ENCODE assay signal across 7 mouse cellular contexts in the genomic region with DNA sequence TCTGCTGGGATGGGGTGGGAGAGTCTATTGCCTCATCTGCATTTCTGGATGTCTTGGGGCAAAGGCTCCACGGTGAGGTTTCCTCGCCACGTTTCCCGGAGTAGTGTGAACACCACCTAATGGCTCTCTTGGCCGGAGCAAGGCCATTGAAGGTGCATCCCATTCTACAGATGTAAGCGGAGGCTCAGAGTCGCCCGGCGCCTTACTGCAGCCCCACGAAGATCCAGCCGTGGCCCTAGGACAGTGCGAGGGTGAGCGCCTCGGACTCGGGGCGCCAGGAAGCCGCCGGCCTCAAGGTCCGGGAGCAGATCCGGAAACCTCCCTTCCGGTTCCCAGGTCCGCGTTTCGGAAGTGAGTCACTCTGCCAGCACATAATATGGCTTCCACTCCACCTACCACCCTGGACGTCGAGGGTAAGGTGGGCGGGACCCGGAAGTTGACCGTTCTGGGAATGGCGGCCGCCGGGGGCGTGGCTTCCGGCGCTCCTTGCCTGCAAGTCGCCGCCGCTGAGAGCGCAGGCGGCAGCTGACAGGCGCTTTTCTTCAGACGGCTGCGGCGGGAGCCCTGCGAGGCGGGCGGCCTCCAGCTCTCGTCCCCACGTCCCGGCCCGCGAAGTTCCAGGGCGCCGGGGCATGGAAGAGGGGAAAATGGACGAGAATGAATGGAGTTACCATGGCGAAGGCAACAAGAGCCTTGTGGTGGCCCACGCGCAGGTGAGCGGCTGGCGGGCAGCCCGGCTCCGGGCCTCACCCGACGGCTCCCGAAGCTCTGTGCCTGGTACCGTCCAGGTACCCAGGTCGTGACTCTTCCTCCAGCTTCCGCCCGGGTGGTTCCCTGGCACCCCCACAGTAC. TPM values are rescaled to one million over a fixed set of nuclear protein-coding genes. Genes with fewer than 3 reads are reported as not detected.
DNase-seq lines count a peak whose midpoint lies in the region; ATAC-seq lines count a peak whose summit lies in the region.

Ippk (plus strand) TSS at position 496 of the 852 bp plus-strand sequence.

- WGBS in embryonic facial prominence, embryonic 12.5 days: 1% methylated on average over 68 of the region's 69 CpGs
- under 1% methylated on average over 64 of the region's 69 CpGs for WGBS in limb, embryonic 11.5 days
- WGBS in midbrain, embryonic 14.5 days: under 1% methylated on average over 67 of the region's 69 CpGs

- H3K36me3 ChIP-seq in embryonic facial prominence, embryonic 12.5 days: no peaks in the 10 kb centered on the region
- no peaks in the 10 kb centered on the region for H3K36me3 ChIP-seq in limb, embryonic 11.5 days (ENCODE audit: control insufficient read depth, insufficient read depth, low read length)
- H3K36me3 ChIP-seq in midbrain, embryonic 14.5 days (ENCODE audit: control insufficient read depth, insufficient read depth, low read length): no peaks in the 10 kb centered on the region

- peak within 1 kb of the TSS; percentile 94 for H3K4me2 ChIP-seq in embryonic facial prominence, embryonic 12.5 days (replicated peaks)
- peak within 1 kb of the TSS; percentile 96 for H3K4me2 ChIP-seq in limb, embryonic 11.5 days (ENCODE audit: low read depth, severe bottlenecking)
- peak within 1 kb of the TSS; percentile 97 for H3K4me2 ChIP-seq in midbrain, embryonic 14.5 days (ENCODE audit: low read length)

- no peaks in the 10 kb centered on the region for H3K9me3 ChIP-seq in embryonic facial prominence, embryonic 12.5 days
- H3K9me3 ChIP-seq in limb, embryonic 11.5 days (ENCODE audit: control insufficient read depth, low read length): no peaks in the 10 kb centered on the region
- H3K9me3 ChIP-seq in midbrain, embryonic 14.5 days (ENCODE audit: control insufficient read depth, low read length): no peaks in the 10 kb centered on the region

- H3K27ac ChIP-seq in embryonic facial prominence, embryonic 12.5 days: peak within 1 kb of the TSS; percentile 76
- H3K27ac ChIP-seq in limb, embryonic 11.5 days (replicated peaks; ENCODE audit: low read depth, low read length): no peak within 1 kb of the TSS
- H3K27ac ChIP-seq in midbrain, embryonic 14.5 days (replicated peaks; ENCODE audit: low read depth, low read length): peak within 1 kb of the TSS; percentile 85

- peak within 1 kb of the TSS; percentile 89 for H3K4me3 ChIP-seq in embryonic facial prominence, embryonic 12.5 days
- peak within 1 kb of the TSS; percentile 87 for H3K4me3 ChIP-seq in limb, embryonic 11.5 days (ENCODE audit: low read depth, low read length)
- peak within 1 kb of the TSS; percentile 81 for H3K4me3 ChIP-seq in midbrain, embryonic 14.5 days (replicated peaks; ENCODE audit: low read depth, low read length)

- peak; percentile 97 for DNase-seq in adrenal gland, postnatal 25 days
- peak; percentile 100 for DNase-seq in heart, adult 11 months
- peak; percentile 98 for DNase-seq in kidney, adult 18-20 months
- DNase-seq in limb, embryonic 11.5 days (ENCODE audit: low spot score): peak; percentile 98
- DNase-seq in midbrain, embryonic 14.5 days: peak; percentile 99
- DNase-seq in spleen, adult 18-20 months: peak; percentile 97

- peak within 1 kb of the TSS; percentile 84 for H3K9ac ChIP-seq in embryonic facial prominence, embryonic 12.5 days
- peak within 1 kb of the TSS; percentile 83 for H3K9ac ChIP-seq in limb, embryonic 11.5 days (ENCODE audit: low read length)
- peak within 1 kb of the TSS; percentile 83 for H3K9ac ChIP-seq in midbrain, embryonic 14.5 days (replicated peaks; ENCODE audit: low read length)

- peak; percentile 97 for ATAC-seq in embryonic facial prominence, embryonic 12.5 days (ENCODE audit: insufficient number of reproducible peaks, insufficient read depth, low FRiP score, low TSS enrichment)
- peak; percentile 97 for ATAC-seq in limb, embryonic 11.5 days (ENCODE audit: insufficient number of reproducible peaks, low FRiP score, low TSS enrichment, low read depth)
- ATAC-seq in midbrain, embryonic 14.5 days (ENCODE audit: low FRiP score, low TSS enrichment): peak; percentile 98

- H3K4me1 ChIP-seq in embryonic facial prominence, embryonic 12.5 days: peaks cover 15% of the 10 kb centered on the region
- peaks cover 10% of the 10 kb centered on the region; the same call in 1 of the 2 replicates for H3K4me1 ChIP-seq in limb, embryonic 11.5 days (ENCODE audit: control insufficient read depth, insufficient read depth, low read length)
- H3K4me1 ChIP-seq in midbrain, embryonic 14.5 days (ENCODE audit: control insufficient read depth, insufficient read depth, low read length): peaks cover 24% of the 10 kb centered on the region

- 0 out of 2 replicates have a peak, but pooled peaks cover 3% of the 10 kb centered on the region for H3K27me3 ChIP-seq in embryonic facial prominence, embryonic 12.5 days
- no peaks in the 10 kb centered on the region for H3K27me3 ChIP-seq in limb, embryonic 11.5 days (ENCODE audit: control insufficient read depth, insufficient read depth, low read length)
- H3K27me3 ChIP-seq in midbrain, embryonic 14.5 days (ENCODE audit: control insufficient read depth, insufficient read depth, low read length): no peaks in the 10 kb centered on the region

RNA-seq across cellular contexts. Expression of gene Ippk, which starts in this region (rescaled TPM):
- 24.1 and 27.7 TPM in 2 replicates for total RNA-seq in adrenal gland, postnatal 25 days (2021)
- polyA plus RNA-seq in embryonic facial prominence, embryonic 12.5 days (2016; fragmentation: Nextera tagmentation; extraction: Ambion mirVana): 14.0 and 15.8 TPM in 2 replicates
- polyA plus RNA-seq in limb, embryonic 11.5 days (2014; fragmentation: Nextera tagmentation; extraction: Ambion mirVana): 14.6 and 16.3 TPM in 2 replicates
- 11.3 and 15.7 TPM in 2 replicates for polyA plus RNA-seq in midbrain, embryonic 14.5 days (2014; fragmentation: Nextera tagmentation; extraction: Ambion mirVana)
